Mouse (Mus musculus) intestine, embryonic 16.5 days (tissue): ENCODE data around the gene Ell. TPM values are rescaled to one million over a fixed set of nuclear protein-coding genes. Genes with fewer than 3 reads are reported as not detected.

Experiments
- ATAC-seq: fragments of 200-750 bp; cut with Nextera tagmentation; 2 replicates; pipeline ENCODE4 v1.8.0; 2017; ENCODE audit warnings: moderate TSS enrichment, moderate library complexity
- H3K27ac ChIP-seq: fragments of 300-500 bp; sonication (generic); 2 replicates; pipeline ENCODE4 v1.5.1; 2014; ENCODE audit warnings: mild to moderate bottlenecking, low read length
- H3K27me3 ChIP-seq: fragments of 300-500 bp; sonication (generic); replicated peaks from 2 replicates; pipeline ENCODE4 v1.6.1; 2014; ENCODE audit warnings: low read length, control low read depth, mixed read lengths; ENCODE audit not compliant: control insufficient read depth, insufficient read depth
- H3K36me3 ChIP-seq: fragments of 300-500 bp; sonication (generic); 2 replicates; pipeline ENCODE4 v1.6.1; 2014; ENCODE audit warnings: low read length, control low read depth; ENCODE audit not compliant: control insufficient read depth, insufficient read depth
- H3K4me1 ChIP-seq: fragments of 300-500 bp; sonication (generic); 2 replicates; pipeline ENCODE4 v1.6.1; 2014; ENCODE audit warnings: low read length, control low read depth, mixed read lengths; ENCODE audit not compliant: control insufficient read depth, insufficient read depth
- H3K4me2 ChIP-seq: fragments of 300-500 bp; sonication (generic); 2 replicates; pipeline ENCODE4 v1.6.1; 2014; ENCODE audit warnings: low read depth, low read length, control low read depth
- H3K4me3 ChIP-seq: fragments of 300-500 bp; sonication (generic); 2 replicates; pipeline ENCODE4 v1.5.1; 2014; ENCODE audit warnings: mild to moderate bottlenecking, low read length
- H3K9ac ChIP-seq: fragments of 300-500 bp; sonication (generic); 2 replicates; pipeline ENCODE4 v1.6.1; 2014; ENCODE audit warnings: low read depth, low read length
- H3K9me3 ChIP-seq: fragments of 300-500 bp; sonication (generic); 2 replicates; pipeline ENCODE4 v1.6.1; 2016; ENCODE audit warnings: low read length, control low read depth; ENCODE audit not compliant: control insufficient read depth
- WGBS: fragments of 180-500 bp; shearing (Covaris S2); extraction: QIAGEN DNeasy Blood & Tissue Kit; methylation state at CpG from one replicate; pipeline ENCODE4 v1.1.7; 2014; 5-methylcytosine and 5-hydroxymethylcytosine counted together
- polyA plus RNA-seq: library from polyadenylated mRNA; unstranded; fragments of >200 nt; fragmentation: Nextera tagmentation; extraction: Ambion mirVana; gene quantifications from 2 replicates; pipeline ENCODE4 v1.2.1, GENCODE M21; 2015

Gene Ell
- polyA plus RNA-seq, 1 experiment from 2014 or later: 16.6 TPM

- H3K4me2 ChIP-seq: no peak overlapping the region
- peaks cover 48% of the 10 kb centered on the region for H3K4me1 ChIP-seq
- H3K27me3 ChIP-seq: no peaks in the 10 kb centered on the region
- no peak overlapping the region for H3K27ac ChIP-seq
- no peak for ATAC-seq
- no peaks in the 10 kb centered on the region for H3K9me3 ChIP-seq
- H3K36me3 ChIP-seq: no peaks in the 10 kb centered on the region
- WGBS: 56% methylated on average over 6 of the region's 6 CpGs
- peak overlapping the region; percentile 15; the same call in 1 of the 2 replicates for H3K9ac ChIP-seq
- no peak overlapping the region for H3K4me3 ChIP-seq
Observed at GRCm38 (mm10) chr8:70634066-70634465, 94.8 kb downstream of the Ell start.

GRCm38 (mm10) chr8:70635527-70635926, 96.3 kb downstream of the Ell start:
- no peak for ATAC-seq
- Histone ChIP-seq H3K27me3 (no peaks in the 10 kb centered on the region), H3K27ac (no peak overlapping the region), H3K36me3 (no peaks in the 10 kb centered on the region), H3K4me3 (no peak overlapping the region), H3K9me3 (no peaks in the 10 kb centered on the region), H3K4me1 (peaks cover 38% of the 10 kb centered on the region), H3K4me2 (no peak overlapping the region), H3K9ac (no peak overlapping the region)
- 84% methylated on average over 6 of the region's 6 CpGs for WGBS

DNA sequence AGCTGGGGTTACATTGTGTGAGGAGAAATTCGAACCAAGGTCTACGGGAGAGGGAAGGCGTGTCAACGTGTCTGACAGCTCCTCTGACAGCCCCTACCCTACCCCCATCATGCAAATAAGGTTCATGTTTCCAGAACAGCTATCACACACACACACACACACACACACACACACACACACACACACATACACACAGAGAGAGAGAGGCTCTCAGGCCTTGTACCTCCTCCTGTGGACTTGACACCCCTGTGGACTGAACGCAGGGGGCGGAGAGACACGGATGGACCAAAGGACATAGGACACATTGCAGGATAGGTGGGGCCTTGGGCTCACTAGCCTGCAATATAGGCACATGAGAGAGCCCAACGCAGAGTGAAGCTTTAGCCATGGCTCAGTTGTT, 97.6 kb downstream of the Ell start:
- Histone ChIP-seq H3K9ac (0 out of 2 replicates have a peak overlapping the region, but pooled peaks have one; percentile 9), H3K4me2 (no peak overlapping the region), H3K36me3 (no peaks in the 10 kb centered on the region), H3K9me3 (no peaks in the 10 kb centered on the region), H3K27ac (peak overlapping the region; percentile 33), H3K4me1 (peaks cover 27% of the 10 kb centered on the region), H3K27me3 (no peaks in the 10 kb centered on the region), H3K4me3 (no peak overlapping the region)
- ATAC-seq: peak; percentile 81
- 56% methylated on average over 8 of the region's 8 CpGs for WGBS

DNA sequence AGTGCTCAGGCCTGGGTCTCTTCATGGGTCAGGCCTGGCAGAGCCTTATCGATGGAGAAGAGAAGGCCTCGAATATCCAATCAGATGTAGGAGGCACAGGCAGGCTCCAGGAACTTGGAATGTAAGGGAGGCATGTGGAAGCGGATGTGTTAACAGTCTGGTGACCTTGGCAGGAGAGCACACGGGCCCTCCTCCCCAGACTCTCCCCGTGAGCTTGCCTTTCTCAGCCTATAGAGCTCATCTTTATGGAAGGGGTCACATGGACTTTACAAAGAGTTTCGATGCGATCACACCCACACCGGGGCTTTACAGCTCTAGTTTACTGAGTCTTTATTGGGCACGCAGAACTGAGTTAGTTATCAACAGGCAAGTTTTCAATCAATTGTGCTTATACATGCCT, 99.5 kb downstream of the Ell start:
- H3K36me3 ChIP-seq: no peaks in the 10 kb centered on the region
- peak; percentile 58 for ATAC-seq
- H3K4me1 ChIP-seq: peaks cover 20% of the 10 kb centered on the region
- no peak overlapping the region for H3K4me2 ChIP-seq
- no peak overlapping the region for H3K4me3 ChIP-seq
- H3K27me3 ChIP-seq: no peaks in the 10 kb centered on the region
- no peaks in the 10 kb centered on the region for H3K9me3 ChIP-seq
- no peak overlapping the region for H3K9ac ChIP-seq
- H3K27ac ChIP-seq: peak overlapping the region; percentile 43; the same call in 1 of the 2 replicates
- WGBS: 50% methylated on average over 9 of the region's 9 CpGs

Other genes with a start within 250 kb of the Ell start
- gene Ddx49, start 237.0 kb upstream of the Ell start, polyA plus RNA-seq: 44.2 and 48.4 TPM in 2 replicates
- 432 and 443 TPM in 2 replicates for gene Cope, start 236.9 kb upstream of the Ell start, polyA plus RNA-seq
- gene Cers1, start 223.7 kb upstream of the Ell start, polyA plus RNA-seq: 2.1 and 3.2 TPM in 2 replicates
- gene Gdf1, start 209.6 kb upstream of the Ell start, polyA plus RNA-seq: 0.53 and 0.78 TPM in 2 replicates
- 6.8 and 7.4 TPM in 2 replicates for gene Upf1, start 186.2 kb upstream of the Ell start, polyA plus RNA-seq
- gene Comp, start 165.9 kb upstream of the Ell start, polyA plus RNA-seq: 0.39 and 0.51 TPM in 2 replicates
- gene Crtc1, start 99.9 kb upstream of the Ell start, polyA plus RNA-seq: 12.9 and 16.4 TPM in 2 replicates
- gene Klhl26, start 62.5 kb upstream of the Ell start, polyA plus RNA-seq: 21.2 and 21.5 TPM in 2 replicates
- 2.9 and 3.3 TPM in 2 replicates for gene Tmem59l, start 52.1 kb upstream of the Ell start, polyA plus RNA-seq
- gene Crlf1, start 46.3 kb upstream of the Ell start, polyA plus RNA-seq: 1.6 and 1.7 TPM in 2 replicates
- gene Rex1bd, start 32.7 kb upstream of the Ell start, polyA plus RNA-seq: 130 and 137 TPM in 2 replicates
- 991 TPM in 2 replicates for gene Uba52, start 28.7 kb upstream of the Ell start, polyA plus RNA-seq
- gene Fkbp8, start 11.7 kb upstream of the Ell start, polyA plus RNA-seq: 320 and 328 TPM in 2 replicates
- gene Kxd1, start 11.5 kb upstream of the Ell start, polyA plus RNA-seq: 65.3 and 67.3 TPM in 2 replicates
- gene Isyna1, start 54.9 kb downstream of the Ell start, polyA plus RNA-seq: 105 and 121 TPM in 2 replicates
- 63.2 and 73.9 TPM in 2 replicates for gene Ssbp4, start 69.4 kb downstream of the Ell start, polyA plus RNA-seq
- gene Lrrc25, start 76.7 kb downstream of the Ell start, polyA plus RNA-seq: 2.9 and 3.0 TPM in 2 replicates
- 3.6 and 3.7 TPM in 2 replicates for gene Gdf15, start 93.0 kb downstream of the Ell start, polyA plus RNA-seq
- gene Pgpep1, start 120.9 kb downstream of the Ell start, polyA plus RNA-seq: 88.3 and 101 TPM in 2 replicates
- gene Lsm4, start 133.8 kb downstream of the Ell start, polyA plus RNA-seq: 228 and 246 TPM in 2 replicates
- 37.3 and 52.2 TPM in 2 replicates for gene Jund, start 159.5 kb downstream of the Ell start, polyA plus RNA-seq
- gene Iqcn, start 164.0 kb downstream of the Ell start, polyA plus RNA-seq: not detected in 2 replicates
- 3.3 and 4.1 TPM in 2 replicates for gene Gm3336, start 179.1 kb downstream of the Ell start, polyA plus RNA-seq
- gene Pde4c, start 184.3 kb downstream of the Ell start, polyA plus RNA-seq: 0.28 and 0.64 TPM in 2 replicates
- gene Rab3a, start 215.2 kb downstream of the Ell start, polyA plus RNA-seq: 24.9 and 25.6 TPM in 2 replicates
- gene Mpv17l2, start 221.5 kb downstream of the Ell start, polyA plus RNA-seq: 78.6 and 79.8 TPM in 2 replicates
- 63.7 and 65.3 TPM in 2 replicates for gene Pik3r2, start 237.3 kb downstream of the Ell start, polyA plus RNA-seq